Mouse (Mus musculus): Measurements from ENCODE around the gene Trp53bp2. TPM values are rescaled to one million over a fixed set of nuclear protein-coding genes. Genes with fewer than 3 reads are reported as not detected.

The Trp53bp2 gene
- polyA plus RNA-seq (2012; rRNA removed; ENCODE audit: low replicate concordance) = 10.2 and 13.4 TPM in 2 replicates

GRCm38 (mm10) chr1:182408684-182409327 lies at the start of gene Trp53bp2:
Gene Trp53bp2 (plus strand): TSS chr1:182409172.

Other genes with a start within 250 kb of the Trp53bp2 start
- gene Vmn1r1, start 244.7 kb upstream of the Trp53bp2 start, polyA plus RNA-seq (2012; rRNA removed; ENCODE audit: low replicate concordance) = 0.15 TPM in 1 of 2 replicates, not detected in the other
- gene Degs1, start 126.4 kb upstream of the Trp53bp2 start, polyA plus RNA-seq (2012; rRNA removed; ENCODE audit: low replicate concordance) = 10.4 and 21.8 TPM in 2 replicates
- gene Fbxo28, start 67.5 kb upstream of the Trp53bp2 start, polyA plus RNA-seq (2012; rRNA removed; ENCODE audit: low replicate concordance) = 3.5 and 9.2 TPM in 2 replicates
- 4.2 and 6.8 TPM in 2 replicates for gene Capn2, start 108.4 kb downstream of the Trp53bp2 start, polyA plus RNA-seq (2012; rRNA removed; ENCODE audit: low replicate concordance)
- gene Capn8, start 155.8 kb downstream of the Trp53bp2 start, polyA plus RNA-seq (2012; rRNA removed; ENCODE audit: low replicate concordance) = 0.81 and 2.9 TPM in 2 replicates